Mouse (Mus musculus): ENCODE measurements around the gene Gpr4.

- no peak for TF ChIP-seq CTCF (IDR thresholded peaks at IDR 0.05; ENCODE audit: low read depth)
- TF ChIP-seq EP300 (optimal IDR thresholded peaks at IDR 0.05) = no peak
Measured at GRCm38 (mm10) chr7:19265928-19266822, 53.8 kb downstream of the Gpr4 start.

Data from stomach, postnatal 0 days (tissue).